9 mouse cellular contexts compared by ENCODE assay signal in genomic region chr1:41271111-41271730, GRCm38 (mm10).
DNase-seq lines count a peak whose midpoint lies in the region; ATAC-seq lines count a peak whose summit lies in the region.
"Had no signal": no experiment of that assay in that cellular context is flagged by ENCODE, and none has a peak within 500 bp of the region (broad histone marks: within the 10 kb centered on the region; RNA-seq: fewer than 3 reads in every experiment).

No protein-coding gene starts in this region.

- peak; percentile 8 for DNase-seq in kidney, postnatal 10 days
- no peak for DNase-seq in kidney, postnatal 14 days
- peak; percentile 47 for DNase-seq in brain, adult 2 months (ENCODE audit: low read depth, low spot score)
- peak; percentile 39 for DNase-seq in embryonic facial prominence, embryonic 14.5 days (ENCODE audit: low spot score)
- peak; percentile 91 for DNase-seq in midbrain, embryonic 11.5 days (ENCODE audit: low spot score, missing footprints)
- DNase-seq in gastrocnemius, adult 18-20 months (ENCODE audit: low spot score), result no peak

- H3K9ac ChIP-seq in embryonic facial prominence, embryonic 14.5 days (ENCODE audit: low read depth, low read length), result no peak overlapping the region
- no peak overlapping the region for H3K9ac ChIP-seq in midbrain, embryonic 11.5 days (ENCODE audit: low read length)
- H3K9ac ChIP-seq: stomach, embryonic 15.5 days had no signal

- H3K4me3 ChIP-seq in embryonic facial prominence, embryonic 14.5 days (ENCODE audit: low read depth, low read length), result no peak overlapping the region
- no peak overlapping the region for H3K4me3 ChIP-seq in midbrain, embryonic 11.5 days (ENCODE audit: low read depth, low read length)
- H3K4me3 ChIP-seq: stomach, embryonic 15.5 days had no signal

- H3K4me1 ChIP-seq in embryonic facial prominence, embryonic 14.5 days (ENCODE audit: control insufficient read depth, insufficient read depth, low read length), result peaks cover 17% of the 10 kb centered on the region
- H3K4me1 ChIP-seq in midbrain, embryonic 11.5 days (ENCODE audit: control insufficient read depth, insufficient read depth, low read length), result peaks cover 43% of the 10 kb centered on the region
- H3K4me1 ChIP-seq: stomach, embryonic 15.5 days had no signal

- H3K9me3 ChIP-seq in embryonic facial prominence, embryonic 14.5 days (ENCODE audit: control insufficient read depth, low read length), result no peaks in the 10 kb centered on the region
- H3K9me3 ChIP-seq in midbrain, embryonic 11.5 days (ENCODE audit: control insufficient read depth, low read length), result no peaks in the 10 kb centered on the region
- H3K9me3 ChIP-seq: stomach, embryonic 15.5 days had no signal

- ATAC-seq in embryonic facial prominence, embryonic 14.5 days (ENCODE audit: low read depth), result no peak
- peak; percentile 79 for ATAC-seq in midbrain, embryonic 11.5 days (ENCODE audit: low FRiP score)
- ATAC-seq in megakaryocyte, adult 5-6 weeks (ENCODE audit: poor library complexity, severe bottlenecking), result no peak
- ATAC-seq in megakaryocyte-erythroid progenitor cell, adult 5-6 weeks (replicated peaks; ENCODE audit: low FRiP score, low TSS enrichment, poor library complexity, severe bottlenecking), result no peak

- H3K36me3 ChIP-seq in embryonic facial prominence, embryonic 14.5 days (ENCODE audit: control insufficient read depth, insufficient read depth, low read length), result no peaks in the 10 kb centered on the region
- H3K36me3 ChIP-seq in midbrain, embryonic 11.5 days (ENCODE audit: control insufficient read depth, insufficient read depth, low read length), result no peaks in the 10 kb centered on the region
- H3K36me3 ChIP-seq: stomach, embryonic 15.5 days had no signal

- H3K27ac ChIP-seq in embryonic facial prominence, embryonic 14.5 days (replicated peaks; ENCODE audit: low read depth, low read length), result no peak overlapping the region
- H3K27ac ChIP-seq in midbrain, embryonic 11.5 days (ENCODE audit: low read depth, low read length), result peak overlapping the region; percentile 32; the same call in 1 of the 2 replicates
- H3K27ac ChIP-seq: stomach, embryonic 15.5 days had no signal

- 15% methylated on average over 4 of the region's 4 CpGs for WGBS in embryonic facial prominence, embryonic 14.5 days
- 9% methylated on average over 4 of the region's 4 CpGs for WGBS in midbrain, embryonic 11.5 days

- H3K4me2 ChIP-seq in embryonic facial prominence, embryonic 14.5 days (ENCODE audit: low read depth, low read length), result no peak overlapping the region
- peak overlapping the region; percentile 15; the same call in 1 of the 2 replicates for H3K4me2 ChIP-seq in midbrain, embryonic 11.5 days
- H3K4me2 ChIP-seq: stomach, embryonic 15.5 days had no signal

- 0 out of 2 replicates have a peak, but pooled peaks cover 7% of the 10 kb centered on the region for H3K27me3 ChIP-seq in embryonic facial prominence, embryonic 14.5 days (replicated peaks; ENCODE audit: control insufficient read depth, insufficient read depth, low read length)
- H3K27me3 ChIP-seq in midbrain, embryonic 11.5 days (ENCODE audit: control insufficient read depth, insufficient read depth, low read length), result no peaks in the 10 kb centered on the region
- H3K27me3 ChIP-seq: stomach, embryonic 15.5 days had no signal

Comparison
In these comparisons a context has a peak if more than half of its experiments do, and no peak if none do; other contexts are left out.
1. DNase-seq: peak in kidney, postnatal 10 days (single experiment), brain, adult 2 months (single experiment), embryonic facial prominence, embryonic 14.5 days (single experiment) and midbrain, embryonic 11.5 days (single experiment); none in kidney, postnatal 14 days (single experiment) and gastrocnemius, adult 18-20 months (single experiment).